Mouse (Mus musculus) midbrain, embryonic 15.5 days (tissue): ENCODE data around the gene Cyp2j6. TPM values are rescaled to one million over a fixed set of nuclear protein-coding genes. Genes with fewer than 3 reads are reported as not detected.

ENCODE experiments used
- ATAC-seq: fragments of 200-750 bp; cut with Nextera tagmentation; replicated peaks from 2 replicates; pipeline ENCODE4 v1.8.0; 2017; ENCODE audit warnings: moderate TSS enrichment
- H3K27ac ChIP-seq: fragments of 300-500 bp; sonication (generic); 2 replicates; pipeline ENCODE4 v1.5.1; 2015; ENCODE audit warnings: mild to moderate bottlenecking, inconsistent platforms
- H3K27me3 ChIP-seq: fragments of 300-500 bp; sonication (generic); replicated peaks from 2 replicates; pipeline ENCODE4 v1.6.1; 2015; ENCODE audit warnings: inconsistent platforms
- H3K36me3 ChIP-seq: fragments of 300-500 bp; sonication (generic); replicated peaks from 2 replicates; pipeline ENCODE4 v1.6.1; 2015; ENCODE audit warnings: inconsistent platforms
- H3K4me1 ChIP-seq: fragments of 300-500 bp; sonication (generic); 2 replicates; pipeline ENCODE4 v1.6.1; 2015; ENCODE audit warnings: inconsistent platforms
- H3K4me2 ChIP-seq: fragments of 300-500 bp; sonication (generic); 2 replicates; pipeline ENCODE4 v1.6.1; 2015; ENCODE audit warnings: inconsistent platforms, mild to moderate bottlenecking, moderate library complexity
- H3K4me3 ChIP-seq: fragments of 300-500 bp; sonication (generic); 2 replicates; pipeline ENCODE4 v1.5.1; 2015; ENCODE audit warnings: mild to moderate bottlenecking, inconsistent platforms
- H3K9ac ChIP-seq: fragments of 300-500 bp; sonication (generic); 2 replicates; pipeline ENCODE4 v1.6.1; 2015; ENCODE audit warnings: mild to moderate bottlenecking, inconsistent platforms
- H3K9me3 ChIP-seq: fragments of 300-500 bp; sonication (generic); 2 replicates; pipeline ENCODE4 v1.6.1; 2016; ENCODE audit warnings: inconsistent platforms
- WGBS: fragments of 180-500 bp; shearing (Covaris S2); methylation state at CpG from one replicate; pipeline ENCODE4 v1.1.7; 2015; ENCODE audit warnings: mixed read lengths; 5-methylcytosine and 5-hydroxymethylcytosine counted together
- polyA plus RNA-seq: library from polyadenylated mRNA; unstranded; fragments of >200 nt; fragmentation: Nextera tagmentation; extraction: Ambion mirVana; gene quantifications from 2 replicates; pipeline ENCODE4 v1.2.1, GENCODE M21; 2015

Cyp2j6 gene
- polyA plus RNA-seq, 1 experiment from 2014 or later: 4.8 TPM

DNA sequence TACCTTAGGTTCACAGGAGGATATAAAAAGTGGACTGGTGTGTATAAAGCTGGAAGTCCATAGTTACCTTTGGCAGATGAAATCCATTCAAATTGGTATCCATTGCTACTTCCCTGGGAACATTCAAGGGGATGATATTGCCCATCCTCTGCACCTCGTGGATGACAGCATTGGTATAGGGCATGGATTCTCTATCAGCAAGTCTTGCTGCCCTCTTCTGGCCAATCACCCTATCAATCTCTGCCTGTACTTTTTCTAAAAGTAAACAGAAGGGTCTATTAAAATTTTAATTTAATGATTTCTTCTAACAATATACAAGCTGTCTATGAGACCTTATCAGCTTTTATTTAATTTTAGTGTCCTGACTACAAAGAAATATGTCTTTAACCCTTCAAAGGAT lies 27.7 kb downstream of the Cyp2j6 start:
- WGBS: 20% methylated on average over 1 of the region's 1 CpGs
- ATAC-seq: no peak
- H3K27me3 ChIP-seq: no peaks in the 10 kb centered on the region
- H3K9me3 ChIP-seq: no peaks in the 10 kb centered on the region
- H3K4me3 ChIP-seq: no peak overlapping the region
- H3K36me3 ChIP-seq: no peaks in the 10 kb centered on the region
- H3K9ac ChIP-seq: no peak overlapping the region
- H3K4me1 ChIP-seq: no peaks in the 10 kb centered on the region
- H3K27ac ChIP-seq: no peak overlapping the region
- no peak overlapping the region for H3K4me2 ChIP-seq

DNA sequence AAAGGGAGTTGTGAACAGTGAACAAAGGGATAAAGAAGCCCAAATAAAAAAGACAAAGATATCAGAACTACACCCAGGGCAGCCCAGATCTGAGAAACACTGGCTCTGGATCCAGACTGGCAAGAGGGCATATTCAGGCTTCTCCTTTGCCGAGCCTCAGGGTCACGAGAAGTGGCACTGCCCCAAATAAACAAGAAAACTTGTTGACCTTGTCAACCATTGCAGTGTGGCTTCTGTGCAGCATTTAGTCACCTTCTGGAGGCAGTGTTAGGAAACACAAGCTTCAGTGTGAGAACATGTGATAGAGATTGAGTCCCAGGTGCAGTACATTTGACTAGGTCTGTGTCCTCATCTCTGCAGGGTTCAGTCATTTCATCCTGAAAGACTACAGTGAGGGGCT lies 31.2 kb downstream of the Cyp2j6 start:
- Histone ChIP-seq H3K27me3 (no peaks in the 10 kb centered on the region), H3K9ac (no peak overlapping the region), H3K36me3 (no peaks in the 10 kb centered on the region), H3K4me3 (no peak overlapping the region), H3K4me2 (no peak overlapping the region), H3K27ac (no peak overlapping the region), H3K9me3 (no peaks in the 10 kb centered on the region), H3K4me1 (no peaks in the 10 kb centered on the region)
- 86% methylated on average over 2 of the region's 2 CpGs for WGBS
- ATAC-seq: no peak

DNA sequence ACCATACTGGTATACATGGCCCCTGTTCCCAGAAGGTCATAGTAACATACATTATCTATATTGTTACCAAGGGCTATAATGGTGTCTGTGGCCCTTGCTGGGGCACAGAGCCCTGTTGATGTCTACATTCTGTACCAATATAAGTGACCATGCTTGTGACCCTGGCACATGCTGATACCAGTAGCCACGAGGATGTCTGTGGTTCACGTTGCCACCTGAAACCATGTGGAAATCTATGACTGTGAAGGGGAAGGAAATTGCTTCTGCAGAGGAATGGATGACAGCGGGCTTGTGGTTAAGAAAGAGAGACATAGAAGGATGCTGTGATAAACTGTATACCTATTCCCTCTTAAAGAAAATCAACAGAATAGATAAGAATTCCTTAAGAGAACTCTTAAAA lies 43.4 kb downstream of the Cyp2j6 start:
- 92% methylated on average over 3 of the region's 3 CpGs for WGBS
- ATAC-seq: no peak
- Histone ChIP-seq H3K4me2 (no peak overlapping the region), H3K36me3 (no peaks in the 10 kb centered on the region), H3K4me1 (no peaks in the 10 kb centered on the region), H3K9ac (no peak overlapping the region), H3K4me3 (no peak overlapping the region), H3K27me3 (no peaks in the 10 kb centered on the region), H3K27ac (no peak overlapping the region), H3K9me3 (no peaks in the 10 kb centered on the region)

DNA sequence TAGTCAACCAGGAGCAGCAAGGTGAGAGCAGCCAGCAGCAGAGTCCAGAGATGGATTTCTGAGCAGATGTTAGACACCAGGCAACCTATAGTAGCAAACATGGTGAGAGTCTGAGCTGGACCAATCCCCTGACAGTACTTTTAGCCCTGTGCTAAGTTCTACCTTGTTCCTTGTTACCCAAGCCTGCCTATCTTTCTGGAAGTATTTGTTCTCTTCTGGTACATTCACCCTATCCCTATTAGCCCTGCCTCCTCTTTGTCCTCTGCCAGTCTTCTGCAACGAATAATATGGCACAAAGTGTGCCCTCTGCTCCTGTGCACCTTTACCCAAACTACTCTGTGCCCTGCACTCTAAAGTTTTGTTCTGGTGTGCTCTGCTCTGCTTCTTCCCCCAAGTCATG lies 46.2 kb downstream of the Cyp2j6 start, which contains the start of gene Cyp2j8:
Cyp2j8 (minus strand) TSS at position 101 of the 400 bp plus-strand sequence.
- H3K27ac ChIP-seq: no peak within 1 kb of the TSS
- WGBS: 81% methylated on average over 1 of the region's 1 CpGs
- no peak within 1 kb of the TSS for H3K9ac ChIP-seq
- H3K4me3 ChIP-seq: no peak within 1 kb of the TSS
- no peak within 1 kb of the TSS for H3K4me2 ChIP-seq
- H3K27me3 ChIP-seq: no peaks in the 10 kb centered on the region
- no peaks in the 10 kb centered on the region for H3K36me3 ChIP-seq
- H3K4me1 ChIP-seq: no peaks in the 10 kb centered on the region
- ATAC-seq: no peak
- no peaks in the 10 kb centered on the region for H3K9me3 ChIP-seq

Other genes with a start within 250 kb of the Cyp2j6 start
- not detected in 2 replicates for gene Cyp2j11, start 205.0 kb downstream of the Cyp2j6 start, polyA plus RNA-seq
- gene Cyp2j8, start 46.3 kb downstream of the Cyp2j6 start, polyA plus RNA-seq: not detected in 2 replicates
- gene Cyp2j9, start 37.9 kb upstream of the Cyp2j6 start, polyA plus RNA-seq: 4.3 and 5.6 TPM in 2 replicates
- gene Cyp2j5, start 110.5 kb upstream of the Cyp2j6 start, polyA plus RNA-seq: not detected in 2 replicates
- not detected in 2 replicates for gene Gm12695, start 231.5 kb upstream of the Cyp2j6 start, polyA plus RNA-seq